Mouse (Mus musculus): ENCODE measurements around the gene Eif4g2. TPM values are rescaled to one million over a fixed set of nuclear protein-coding genes. Genes with fewer than 3 reads are reported as not detected.

The Eif4g2 gene
- total RNA-seq, 2 experiments from 2014 or later, result 1,036 to 1,049 TPM

- DNase-seq (ENCODE audit: low spot score in 2 of 2), result no peak
Observed at GRCm38 (mm10) chr7:111070167-111070496, 12.7 kb downstream of the Eif4g2 start.

GRCm38 (mm10) chr7:111069439-111070166 is 13.2 kb downstream of the Eif4g2 start:
- no peak for DNase-seq (ENCODE audit: low spot score in 2 of 2)

- DNase-seq (ENCODE audit: low spot score in 2 of 2), result no peak
Observed at GRCm38 (mm10) chr7:111068181-111068580, 14.6 kb downstream of the Eif4g2 start.

GRCm38 (mm10) chr7:111062971-111063370 is 19.9 kb downstream of the Eif4g2 start:
- no peak for DNase-seq (ENCODE audit: low spot score in 2 of 2)

GRCm38 (mm10) chr7:111059527-111059926 is 23.3 kb downstream of the Eif4g2 start:
- DNase-seq (ENCODE audit: low spot score in 2 of 2), result no peak

- no peak for DNase-seq (ENCODE audit: low spot score in 2 of 2)
Observed at GRCm38 (mm10) chr7:111055984-111056657, 26.7 kb downstream of the Eif4g2 start.

- DNase-seq (ENCODE audit: low spot score in 2 of 2), result no peak
Observed at GRCm38 (mm10) chr7:111055221-111055620, 27.6 kb downstream of the Eif4g2 start.

GRCm38 (mm10) chr7:111049652-111050421 is 33.0 kb downstream of the Eif4g2 start:
- peak; percentile 66 to 73 for DNase-seq (ENCODE audit: low spot score in 2 of 2)

- DNase-seq (ENCODE audit: low spot score in 2 of 2), result no peak
Observed at GRCm38 (mm10) chr7:111048920-111049319, 33.9 kb downstream of the Eif4g2 start.

GRCm38 (mm10) chr7:111029046-111029553 is 53.7 kb downstream of the Eif4g2 start:
- no peak for DNase-seq (ENCODE audit: low spot score in 2 of 2)

- peak; percentile 92 to 95 for DNase-seq (ENCODE audit: low spot score in 2 of 2)
Observed at GRCm38 (mm10) chr7:111028281-111029045, 54.4 kb downstream of the Eif4g2 start, which contains the start of gene Ctr9. Gene Ctr9 (plus strand): TSS chr7:111028951.

GRCm38 (mm10) chr7:111024912-111025311 is 57.9 kb downstream of the Eif4g2 start:
- no peak for DNase-seq (ENCODE audit: low spot score in 2 of 2)

- peak in 1 of 2 experiments; percentile 23 for DNase-seq (ENCODE audit: low spot score in 2 of 2)
Observed at GRCm38 (mm10) chr7:111024068-111024594, 58.7 kb downstream of the Eif4g2 start.

GRCm38 (mm10) chr7:111020814-111021213 is 62.0 kb downstream of the Eif4g2 start:
- DNase-seq (ENCODE audit: low spot score in 2 of 2), result no peak

Other genes starting within 250 kb of the Eif4g2 start
- 10 to 100 TPM; 84.3 to 87.3 TPM for gene Rnf141, start 238.6 kb downstream of the Eif4g2 start, total RNA-seq (2021)
- 1 to 10 TPM; 1.8 to 2.8 TPM for gene Lyve1, start 219.8 kb downstream of the Eif4g2 start, total RNA-seq (2021)
- gene Mrvi1, start 100.6 kb downstream of the Eif4g2 start, total RNA-seq (2021), result 1 to 10 TPM; 1.3 to 1.7 TPM
- 10 to 100 TPM; 57.3 to 60.5 TPM for gene Ctr9, start 54.1 kb downstream of the Eif4g2 start, total RNA-seq (2021)

Data from layer of hippocampus, postnatal 10 days (tissue).